Mouse (Mus musculus): ENCODE measurements at regions not wholly inside any gene's neighbourhood (a gene's known extent, or its start where the extent isn't known, plus 50 kb on each side); places are given as distances from the start of the nearest gene placed in this dataset.

GRCm38 (mm10) chr1:47057344-47057743 lies 164.7 kb upstream of the Slc39a10 start:
- TF ChIP-seq CTCF (IDR thresholded peaks at IDR 0.05; ENCODE audit: low read depth) (no peak), EP300 (IDR thresholded peaks at IDR 0.05; ENCODE audit: low read depth) (no peak)
- DNase-seq (ENCODE audit: low spot score) (no peak), ATAC-seq (ENCODE audit: insufficient read depth, low read depth) (no peak)
- H3K36me3 ChIP-seq (replicated peaks; ENCODE audit: control insufficient read depth, insufficient read depth, low read length): no peaks in the 10 kb centered on the region
- no peaks in the 10 kb centered on the region for H3K9me3 ChIP-seq (replicated peaks; ENCODE audit: control insufficient read depth, low read length)
- H3K27ac ChIP-seq (ENCODE audit: low read depth): no peak overlapping the region
- no peak overlapping the region for H3K4me3 ChIP-seq (ENCODE audit: low read depth, low read length)
- no peaks in the 10 kb centered on the region for H3K27me3 ChIP-seq (ENCODE audit: control insufficient read depth, insufficient read depth, low read length)
- WGBS: 64% methylated on average over 3 of the region's 3 CpGs
- H3K4me1 ChIP-seq (ENCODE audit: control insufficient read depth, insufficient read depth): no peaks in the 10 kb centered on the region
- H3K9ac ChIP-seq (replicated peaks; ENCODE audit: low read depth, low read length): no peak overlapping the region
- H3K4me2 ChIP-seq (ENCODE audit: low read depth, low read length): no peak overlapping the region

GRCm38 (mm10) chr1:47051109-47051508 lies 158.5 kb upstream of the Slc39a10 start:
- H3K4me2 ChIP-seq (ENCODE audit: low read depth, low read length): no peak overlapping the region
- DNase-seq (ENCODE audit: low spot score) (no peak), ATAC-seq (ENCODE audit: insufficient read depth, low read depth) (no peak)
- H3K4me1 ChIP-seq (ENCODE audit: control insufficient read depth, insufficient read depth): no peaks in the 10 kb centered on the region
- H3K9me3 ChIP-seq (replicated peaks; ENCODE audit: control insufficient read depth, low read length): no peaks in the 10 kb centered on the region
- no peak overlapping the region for H3K27ac ChIP-seq (ENCODE audit: low read depth)
- TF ChIP-seq CTCF (IDR thresholded peaks at IDR 0.05; ENCODE audit: low read depth): no peak
- no peak for TF ChIP-seq EP300 (IDR thresholded peaks at IDR 0.05; ENCODE audit: low read depth)
- no peak overlapping the region for H3K9ac ChIP-seq (replicated peaks; ENCODE audit: low read depth, low read length)
- H3K27me3 ChIP-seq (ENCODE audit: control insufficient read depth, insufficient read depth, low read length): no peaks in the 10 kb centered on the region
- H3K36me3 ChIP-seq (replicated peaks; ENCODE audit: control insufficient read depth, insufficient read depth, low read length): no peaks in the 10 kb centered on the region
- no peak overlapping the region for H3K4me3 ChIP-seq (ENCODE audit: low read depth, low read length)

- 42% methylated on average over 1 of the region's 1 CpGs for WGBS
These were observed 157.8 kb upstream of the Slc39a10 start for GRCm38 (mm10) chr1:47050492-47050891.

GRCm38 (mm10) chr1:47037576-47037975 lies 144.9 kb upstream of the Slc39a10 start:
- Histone ChIP-seq H3K4me2 (ENCODE audit: low read depth, low read length) (no peak overlapping the region), H3K9me3 (replicated peaks; ENCODE audit: control insufficient read depth, low read length) (no peaks in the 10 kb centered on the region), H3K27ac (ENCODE audit: low read depth) (no peak overlapping the region), H3K36me3 (replicated peaks; ENCODE audit: control insufficient read depth, insufficient read depth, low read length) (no peaks in the 10 kb centered on the region), H3K27me3 (ENCODE audit: control insufficient read depth, insufficient read depth, low read length) (no peaks in the 10 kb centered on the region), H3K4me3 (ENCODE audit: low read depth, low read length) (no peak overlapping the region), H3K9ac (replicated peaks; ENCODE audit: low read depth, low read length) (no peak overlapping the region), H3K4me1 (ENCODE audit: control insufficient read depth, insufficient read depth) (no peaks in the 10 kb centered on the region)
- ATAC-seq (ENCODE audit: insufficient read depth, low read depth): no peak
- 48% methylated on average over 2 of the region's 2 CpGs for WGBS
- DNase-seq (ENCODE audit: low spot score): no peak
- TF ChIP-seq CTCF (IDR thresholded peaks at IDR 0.05; ENCODE audit: low read depth): no peak
- no peak for TF ChIP-seq EP300 (IDR thresholded peaks at IDR 0.05; ENCODE audit: low read depth)

More at GRCm38 (mm10) chr1:47050492-47050891, 157.8 kb upstream of the Slc39a10 start:
- H3K4me2 ChIP-seq (ENCODE audit: low read depth, low read length): no peak overlapping the region
- no peak overlapping the region for H3K27ac ChIP-seq (ENCODE audit: low read depth)
- H3K4me3 ChIP-seq (ENCODE audit: low read depth, low read length): no peak overlapping the region
- no peak overlapping the region for H3K9ac ChIP-seq (replicated peaks; ENCODE audit: low read depth, low read length)
- no peaks in the 10 kb centered on the region for H3K4me1 ChIP-seq (ENCODE audit: control insufficient read depth, insufficient read depth)
- TF ChIP-seq CTCF (IDR thresholded peaks at IDR 0.05; ENCODE audit: low read depth): no peak
- TF ChIP-seq EP300 (IDR thresholded peaks at IDR 0.05; ENCODE audit: low read depth): no peak
- no peaks in the 10 kb centered on the region for H3K9me3 ChIP-seq (replicated peaks; ENCODE audit: control insufficient read depth, low read length)
- ATAC-seq (ENCODE audit: insufficient read depth, low read depth): no peak
- H3K27me3 ChIP-seq (ENCODE audit: control insufficient read depth, insufficient read depth, low read length): no peaks in the 10 kb centered on the region
- no peaks in the 10 kb centered on the region for H3K36me3 ChIP-seq (replicated peaks; ENCODE audit: control insufficient read depth, insufficient read depth, low read length)
- DNase-seq (ENCODE audit: low spot score): no peak

GRCm38 (mm10) chr1:47019356-47019755 lies 126.7 kb upstream of the Slc39a10 start:
- Histone ChIP-seq H3K27ac (ENCODE audit: low read depth) (no peak overlapping the region), H3K4me2 (ENCODE audit: low read depth, low read length) (no peak overlapping the region), H3K9me3 (replicated peaks; ENCODE audit: control insufficient read depth, low read length) (no peaks in the 10 kb centered on the region), H3K36me3 (replicated peaks; ENCODE audit: control insufficient read depth, insufficient read depth, low read length) (no peaks in the 10 kb centered on the region), H3K9ac (replicated peaks; ENCODE audit: low read depth, low read length) (no peak overlapping the region), H3K4me1 (ENCODE audit: control insufficient read depth, insufficient read depth) (no peaks in the 10 kb centered on the region), H3K4me3 (ENCODE audit: low read depth, low read length) (no peak overlapping the region), H3K27me3 (ENCODE audit: control insufficient read depth, insufficient read depth, low read length) (no peaks in the 10 kb centered on the region)
- 11% methylated on average over 1 of the region's 1 CpGs for WGBS
- ATAC-seq (ENCODE audit: insufficient read depth, low read depth) (no peak), DNase-seq (ENCODE audit: low spot score) (no peak)
- no peak for TF ChIP-seq CTCF (IDR thresholded peaks at IDR 0.05; ENCODE audit: low read depth)
- TF ChIP-seq EP300 (IDR thresholded peaks at IDR 0.05; ENCODE audit: low read depth): no peak

- WGBS: 70% methylated on average over 1 of the region's 1 CpGs
- no peak overlapping the region for H3K9ac ChIP-seq (replicated peaks; ENCODE audit: low read depth, low read length)
- no peaks in the 10 kb centered on the region for H3K4me1 ChIP-seq (ENCODE audit: control insufficient read depth, insufficient read depth)
- H3K4me3 ChIP-seq (ENCODE audit: low read depth, low read length): no peak overlapping the region
- no peaks in the 10 kb centered on the region for H3K27me3 ChIP-seq (ENCODE audit: control insufficient read depth, insufficient read depth, low read length)
- H3K9me3 ChIP-seq (replicated peaks; ENCODE audit: control insufficient read depth, low read length): no peaks in the 10 kb centered on the region
- ATAC-seq (ENCODE audit: insufficient read depth, low read depth) (no peak), DNase-seq (ENCODE audit: low spot score) (no peak)
- no peak overlapping the region for H3K4me2 ChIP-seq (ENCODE audit: low read depth, low read length)
- TF ChIP-seq CTCF (IDR thresholded peaks at IDR 0.05; ENCODE audit: low read depth): no peak
- no peak for TF ChIP-seq EP300 (IDR thresholded peaks at IDR 0.05; ENCODE audit: low read depth)
- H3K36me3 ChIP-seq (replicated peaks; ENCODE audit: control insufficient read depth, insufficient read depth, low read length): no peaks in the 10 kb centered on the region
- H3K27ac ChIP-seq (ENCODE audit: low read depth): no peak overlapping the region
These were observed 121.9 kb upstream of the Slc39a10 start for GRCm38 (mm10) chr1:47014526-47014925.
